Mouse (Mus musculus): Measurements from ENCODE around the gene Cers6. TPM values are rescaled to one million over a fixed set of nuclear protein-coding genes. Genes with fewer than 3 reads are reported as not detected.

Gene Cers6
- polyA plus RNA-seq, 1 experiment from 2014 or later: 26.8 TPM

- no peaks in the 10 kb centered on the region for H3K27me3 ChIP-seq (ENCODE audit: control insufficient read depth, insufficient read depth, low read length)
- peak; percentile 46 for DNase-seq (ENCODE audit: low spot score)
- H3K4me1 ChIP-seq (ENCODE audit: control insufficient read depth, insufficient read depth, low read length): peaks cover 16% of the 10 kb centered on the region
- H3K4me2 ChIP-seq (ENCODE audit: low read depth, severe bottlenecking): no peak overlapping the region
- ATAC-seq (ENCODE audit: insufficient number of reproducible peaks, low FRiP score, low TSS enrichment, low read depth): peak; percentile 75; the same call in 1 of the 2 replicates
- WGBS: 42% methylated on average over 6 of the region's 6 CpGs
- no peak overlapping the region for H3K9ac ChIP-seq (ENCODE audit: low read length)
- no peak overlapping the region for H3K4me3 ChIP-seq (ENCODE audit: low read depth, low read length)
- H3K36me3 ChIP-seq (ENCODE audit: control insufficient read depth, insufficient read depth, low read length): no peaks in the 10 kb centered on the region
- H3K27ac ChIP-seq (replicated peaks; ENCODE audit: low read depth, low read length): 0 out of 2 replicates have a peak overlapping the region, but pooled peaks have one; percentile 21
- H3K9me3 ChIP-seq (ENCODE audit: control insufficient read depth, low read length): peaks cover under 1% of the 10 kb centered on the region; the same call in 1 of the 2 replicates
Observed at GRCm38 (mm10) chr2:68975286-68975685, 114.0 kb downstream of the Cers6 start.

GRCm38 (mm10) chr2:68975780-68976179, 114.5 kb downstream of the Cers6 start:
- Histone ChIP-seq H3K9ac (ENCODE audit: low read length) (no peak overlapping the region), H3K36me3 (ENCODE audit: control insufficient read depth, insufficient read depth, low read length) (no peaks in the 10 kb centered on the region), H3K27me3 (ENCODE audit: control insufficient read depth, insufficient read depth, low read length) (no peaks in the 10 kb centered on the region), H3K27ac (replicated peaks; ENCODE audit: low read depth, low read length) (0 out of 2 replicates have a peak overlapping the region, but pooled peaks have one; percentile 2), H3K9me3 (ENCODE audit: control insufficient read depth, low read length) (no peaks in the 10 kb centered on the region), H3K4me3 (ENCODE audit: low read depth, low read length) (no peak overlapping the region), H3K4me2 (ENCODE audit: low read depth, severe bottlenecking) (no peak overlapping the region), H3K4me1 (ENCODE audit: control insufficient read depth, insufficient read depth, low read length) (peaks cover 16% of the 10 kb centered on the region)
- peak; percentile 40; the same call in 1 of the 2 replicates for ATAC-seq (ENCODE audit: insufficient number of reproducible peaks, low FRiP score, low TSS enrichment, low read depth)
- 63% methylated on average over 6 of the region's 6 CpGs for WGBS
- no peak for DNase-seq (ENCODE audit: low spot score)

- H3K36me3 ChIP-seq (ENCODE audit: control insufficient read depth, insufficient read depth, low read length): no peaks in the 10 kb centered on the region
- no peaks in the 10 kb centered on the region for H3K27me3 ChIP-seq (ENCODE audit: control insufficient read depth, insufficient read depth, low read length)
- no peak for DNase-seq (ENCODE audit: low spot score)
- ATAC-seq (ENCODE audit: insufficient number of reproducible peaks, low FRiP score, low TSS enrichment, low read depth): no peak
- no peak overlapping the region for H3K4me3 ChIP-seq (ENCODE audit: low read depth, low read length)
- no peak overlapping the region for H3K27ac ChIP-seq (replicated peaks; ENCODE audit: low read depth, low read length)
- no peak overlapping the region for H3K9ac ChIP-seq (ENCODE audit: low read length)
- WGBS: 37% methylated on average over 9 of the region's 9 CpGs
- peaks cover 16% of the 10 kb centered on the region for H3K4me1 ChIP-seq (ENCODE audit: control insufficient read depth, insufficient read depth, low read length)
- H3K4me2 ChIP-seq (ENCODE audit: low read depth, severe bottlenecking): no peak overlapping the region
- no peaks in the 10 kb centered on the region for H3K9me3 ChIP-seq (ENCODE audit: control insufficient read depth, low read length)
Observed at GRCm38 (mm10) chr2:68978244-68978643, 117.0 kb downstream of the Cers6 start.

GRCm38 (mm10) chr2:68978660-68979604, 117.7 kb downstream of the Cers6 start:
- H3K4me1 ChIP-seq (ENCODE audit: control insufficient read depth, insufficient read depth, low read length): peaks cover 16% of the 10 kb centered on the region

GRCm38 (mm10) chr2:68981302-68981701, 120.1 kb downstream of the Cers6 start:
- H3K4me3 ChIP-seq (ENCODE audit: low read depth, low read length): no peak overlapping the region
- H3K36me3 ChIP-seq (ENCODE audit: control insufficient read depth, insufficient read depth, low read length): no peaks in the 10 kb centered on the region
- H3K9me3 ChIP-seq (ENCODE audit: control insufficient read depth, low read length): no peaks in the 10 kb centered on the region
- ATAC-seq (ENCODE audit: insufficient number of reproducible peaks, low FRiP score, low TSS enrichment, low read depth): no peak
- H3K9ac ChIP-seq (ENCODE audit: low read length): no peak overlapping the region
- no peaks in the 10 kb centered on the region for H3K27me3 ChIP-seq (ENCODE audit: control insufficient read depth, insufficient read depth, low read length)
- H3K4me1 ChIP-seq (ENCODE audit: control insufficient read depth, insufficient read depth, low read length): peaks cover 5% of the 10 kb centered on the region; the same call in 1 of the 2 replicates
- H3K4me2 ChIP-seq (ENCODE audit: low read depth, severe bottlenecking): no peak overlapping the region
- DNase-seq (ENCODE audit: low spot score): no peak
- WGBS: 95% methylated on average over 9 of the region's 9 CpGs
- no peak overlapping the region for H3K27ac ChIP-seq (replicated peaks; ENCODE audit: low read depth, low read length)

More at GRCm38 (mm10) chr2:68978660-68979604, 117.7 kb downstream of the Cers6 start:
- Histone ChIP-seq H3K9me3 (ENCODE audit: control insufficient read depth, low read length) (no peaks in the 10 kb centered on the region), H3K36me3 (ENCODE audit: control insufficient read depth, insufficient read depth, low read length) (no peaks in the 10 kb centered on the region), H3K27me3 (ENCODE audit: control insufficient read depth, insufficient read depth, low read length) (no peaks in the 10 kb centered on the region), H3K9ac (ENCODE audit: low read length) (no peak overlapping the region), H3K4me2 (ENCODE audit: low read depth, severe bottlenecking) (no peak overlapping the region), H3K27ac (replicated peaks; ENCODE audit: low read depth, low read length) (no peak overlapping the region), H3K4me3 (ENCODE audit: low read depth, low read length) (no peak overlapping the region)
- DNase-seq (ENCODE audit: low spot score): no peak
- no peak for ATAC-seq (ENCODE audit: insufficient number of reproducible peaks, low FRiP score, low TSS enrichment, low read depth)
- WGBS: 59% methylated on average over 12 of the region's 12 CpGs

- DNase-seq (ENCODE audit: low spot score): no peak
- no peaks in the 10 kb centered on the region for H3K9me3 ChIP-seq (ENCODE audit: control insufficient read depth, low read length)
- H3K27me3 ChIP-seq (ENCODE audit: control insufficient read depth, insufficient read depth, low read length): no peaks in the 10 kb centered on the region
- no peak for ATAC-seq (ENCODE audit: insufficient number of reproducible peaks, low FRiP score, low TSS enrichment, low read depth)
- H3K4me2 ChIP-seq (ENCODE audit: low read depth, severe bottlenecking): no peak overlapping the region
- H3K4me3 ChIP-seq (ENCODE audit: low read depth, low read length): no peak overlapping the region
- no peaks in the 10 kb centered on the region for H3K36me3 ChIP-seq (ENCODE audit: control insufficient read depth, insufficient read depth, low read length)
- 81% methylated on average over 11 of the region's 11 CpGs for WGBS
- no peak overlapping the region for H3K27ac ChIP-seq (replicated peaks; ENCODE audit: low read depth, low read length)
- peaks cover 5% of the 10 kb centered on the region; the same call in 1 of the 2 replicates for H3K4me1 ChIP-seq (ENCODE audit: control insufficient read depth, insufficient read depth, low read length)
- no peak overlapping the region for H3K9ac ChIP-seq (ENCODE audit: low read length)
Observed at GRCm38 (mm10) chr2:68981756-68982409, 120.6 kb downstream of the Cers6 start.

- Histone ChIP-seq H3K27me3 (ENCODE audit: control insufficient read depth, insufficient read depth, low read length) (no peaks in the 10 kb centered on the region), H3K27ac (replicated peaks; ENCODE audit: low read depth, low read length) (no peak overlapping the region), H3K9me3 (ENCODE audit: control insufficient read depth, low read length) (no peaks in the 10 kb centered on the region), H3K36me3 (ENCODE audit: control insufficient read depth, insufficient read depth, low read length) (no peaks in the 10 kb centered on the region), H3K4me3 (ENCODE audit: low read depth, low read length) (no peak overlapping the region), H3K4me1 (ENCODE audit: control insufficient read depth, insufficient read depth, low read length) (peaks cover 3% of the 10 kb centered on the region; the same call in 1 of the 2 replicates), H3K9ac (ENCODE audit: low read length) (no peak overlapping the region), H3K4me2 (ENCODE audit: low read depth, severe bottlenecking) (no peak overlapping the region)
- ATAC-seq (ENCODE audit: insufficient number of reproducible peaks, low FRiP score, low TSS enrichment, low read depth) (no peak), DNase-seq (ENCODE audit: low spot score) (no peak)
- WGBS: 88% methylated on average over 3 of the region's 3 CpGs
Observed at GRCm38 (mm10) chr2:68982979-68983378, 121.7 kb downstream of the Cers6 start.

- DNase-seq (ENCODE audit: low spot score): no peak
- Histone ChIP-seq H3K4me1 (ENCODE audit: control insufficient read depth, insufficient read depth, low read length) (no peaks in the 10 kb centered on the region), H3K36me3 (ENCODE audit: control insufficient read depth, insufficient read depth, low read length) (no peaks in the 10 kb centered on the region), H3K27ac (replicated peaks; ENCODE audit: low read depth, low read length) (no peak overlapping the region), H3K4me2 (ENCODE audit: low read depth, severe bottlenecking) (no peak overlapping the region), H3K9ac (ENCODE audit: low read length) (no peak overlapping the region), H3K9me3 (ENCODE audit: control insufficient read depth, low read length) (no peaks in the 10 kb centered on the region), H3K27me3 (ENCODE audit: control insufficient read depth, insufficient read depth, low read length) (no peaks in the 10 kb centered on the region), H3K4me3 (ENCODE audit: low read depth, low read length) (no peak overlapping the region)
- no peak for ATAC-seq (ENCODE audit: insufficient number of reproducible peaks, low FRiP score, low TSS enrichment, low read depth)
- WGBS: 91% methylated on average over 3 of the region's 3 CpGs
Observed at GRCm38 (mm10) chr2:68983431-68983830, 122.2 kb downstream of the Cers6 start.

Measured in limb, embryonic 11.5 days (tissue).